ENCODE assay signal across 23 mouse cellular contexts in the genomic region with DNA sequence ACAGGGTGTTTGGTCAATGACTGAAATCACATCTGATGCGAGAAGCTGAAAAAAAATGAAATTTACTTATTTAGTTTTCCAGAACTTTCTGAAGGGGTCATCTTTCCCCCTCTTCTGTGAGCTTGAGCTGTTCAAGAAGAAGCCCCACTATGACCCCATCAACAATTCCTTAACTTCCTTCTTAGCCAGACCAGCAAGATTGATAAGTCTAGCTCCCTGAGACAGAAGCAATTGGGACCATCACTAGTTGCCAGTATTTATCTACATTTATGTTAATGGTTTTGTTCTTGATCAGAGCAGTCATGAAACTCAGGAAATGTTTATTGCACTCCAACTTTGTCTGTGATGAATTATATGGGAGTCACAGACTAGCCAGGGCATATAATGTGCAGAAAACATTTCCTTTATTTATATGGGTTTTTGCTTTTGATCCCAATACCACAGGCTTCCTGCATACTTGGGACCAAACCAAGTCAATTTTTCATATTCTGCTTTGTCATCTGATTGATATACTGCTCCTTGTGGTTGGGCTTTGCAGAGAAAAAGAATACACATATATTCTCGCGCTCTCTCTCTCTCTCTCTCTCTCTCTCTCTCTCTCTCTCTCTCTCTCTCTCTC.
DNase-seq lines count a peak whose midpoint lies in the region; ATAC-seq and TF ChIP-seq lines count a peak whose summit lies in the region.
"Had no signal": no experiment of that assay in that cellular context is flagged by ENCODE, and none has a peak within 500 bp of the region (broad histone marks: within the 10 kb centered on the region; RNA-seq: fewer than 3 reads in every experiment).

No protein-coding gene starts in this region.

- H3K27ac ChIP-seq in embryonic facial prominence, embryonic 14.5 days (replicated peaks; ENCODE audit: low read depth, low read length), result no peak overlapping the region
- H3K27ac ChIP-seq in embryonic facial prominence, embryonic 10.5 days (replicated peaks), result no peak overlapping the region
- H3K27ac ChIP-seq in kidney, postnatal 0 days, result no peak overlapping the region
- H3K27ac ChIP-seq in hindbrain, embryonic 10.5 days, result no peak overlapping the region
- H3K27ac ChIP-seq: embryonic facial prominence, embryonic 15.5 days; forebrain, embryonic 12.5 days; heart, embryonic 15.5 days; hindbrain, embryonic 14.5 days had no signal

- DNase-seq in embryonic facial prominence, embryonic 14.5 days (ENCODE audit: low spot score), result peak; percentile 33
- no peak for DNase-seq in embryonic facial prominence, embryonic 10.5 days (ENCODE audit: low spot score)
- peak; percentile 86 for DNase-seq in kidney, postnatal 0 days (ENCODE audit: low spot score)
- DNase-seq in kidney, postnatal 14 days, result no peak
- DNase-seq in 3T3-L1 (ENCODE audit: low read depth, low spot score), result peak; percentile 85
- peak; percentile 64 for DNase-seq in fibroblast of lung, adult 2 months (ENCODE audit: low read depth)
- no peak for DNase-seq in hindbrain, embryonic 10.5 days (ENCODE audit: low spot score)
- DNase-seq: adrenal gland, adult 2 months; adrenal gland, postnatal 25 days; cerebellum, adult 18-20 months; cerebellum, adult 9-11 months; cerebellum, postnatal 36 days; gastrocnemius, postnatal 10 days; heart, adult 18-20 months; heart, postnatal 14 days had no signal

- H3K27me3 ChIP-seq in embryonic facial prominence, embryonic 14.5 days (replicated peaks; ENCODE audit: control insufficient read depth, insufficient read depth, low read length), result no peaks in the 10 kb centered on the region
- no peaks in the 10 kb centered on the region for H3K27me3 ChIP-seq in embryonic facial prominence, embryonic 10.5 days (replicated peaks; ENCODE audit: low read depth, poor library complexity, severe bottlenecking)
- H3K27me3 ChIP-seq in kidney, postnatal 0 days (ENCODE audit: insufficient read depth, low read length), result no peaks in the 10 kb centered on the region
- H3K27me3 ChIP-seq in hindbrain, embryonic 10.5 days (ENCODE audit: insufficient read depth, poor library complexity, severe bottlenecking), result no peaks in the 10 kb centered on the region
- H3K27me3 ChIP-seq: embryonic facial prominence, embryonic 15.5 days; forebrain, embryonic 12.5 days; heart, embryonic 15.5 days; Patski had no signal

- WGBS in embryonic facial prominence, embryonic 14.5 days, result 70% methylated on average over 3 of the region's 3 CpGs
- 95% methylated on average over 3 of the region's 3 CpGs for WGBS in embryonic facial prominence, embryonic 10.5 days
- WGBS in kidney, postnatal 0 days, result 75% methylated on average over 3 of the region's 3 CpGs
- over 99% methylated on average over 3 of the region's 3 CpGs for WGBS in hindbrain, embryonic 10.5 days

- TF ChIP-seq CTCF in kidney, postnatal 0 days (IDR thresholded peaks at IDR 0.05; ENCODE audit: low read depth), result no peak

- ATAC-seq in embryonic facial prominence, embryonic 14.5 days (ENCODE audit: low read depth), result no peak
- ATAC-seq in kidney, postnatal 0 days (replicated peaks; ENCODE audit: low FRiP score, low read depth), result no peak; the same call in 1 of the 2 replicates
- ATAC-seq: activated CD4-positive, CD25-positive, alpha-beta regulatory T cell, adult 4 months; forebrain, embryonic 16.5 days; Patski had no signal

- no peak overlapping the region for H3K4me3 ChIP-seq in embryonic facial prominence, embryonic 14.5 days (ENCODE audit: low read depth, low read length)
- H3K4me3 ChIP-seq in embryonic facial prominence, embryonic 10.5 days, result no peak overlapping the region
- no peak overlapping the region for H3K4me3 ChIP-seq in kidney, postnatal 0 days (replicated peaks; ENCODE audit: low read depth, low read length)
- no peak overlapping the region for H3K4me3 ChIP-seq in hindbrain, embryonic 10.5 days
- H3K4me3 ChIP-seq: embryonic facial prominence, embryonic 15.5 days; forebrain, embryonic 12.5 days; heart, embryonic 15.5 days had no signal

- H3K9me3 ChIP-seq in embryonic facial prominence, embryonic 14.5 days (ENCODE audit: control insufficient read depth, low read length), result no peaks in the 10 kb centered on the region
- H3K9me3 ChIP-seq in embryonic facial prominence, embryonic 10.5 days, result no peaks in the 10 kb centered on the region
- H3K9me3 ChIP-seq in kidney, postnatal 0 days (replicated peaks; ENCODE audit: low read length), result no peaks in the 10 kb centered on the region
- no peaks in the 10 kb centered on the region for H3K9me3 ChIP-seq in hindbrain, embryonic 10.5 days
- H3K9me3 ChIP-seq: embryonic facial prominence, embryonic 15.5 days; forebrain, embryonic 12.5 days; heart, embryonic 15.5 days had no signal

- no peaks in the 10 kb centered on the region for H3K36me3 ChIP-seq in embryonic facial prominence, embryonic 14.5 days (ENCODE audit: control insufficient read depth, insufficient read depth, low read length)
- H3K36me3 ChIP-seq in embryonic facial prominence, embryonic 10.5 days (replicated peaks), result no peaks in the 10 kb centered on the region
- H3K36me3 ChIP-seq in kidney, postnatal 0 days (ENCODE audit: insufficient read depth, low read length), result no peaks in the 10 kb centered on the region
- H3K36me3 ChIP-seq in hindbrain, embryonic 10.5 days, result no peaks in the 10 kb centered on the region
- H3K36me3 ChIP-seq: embryonic facial prominence, embryonic 15.5 days; forebrain, embryonic 12.5 days; heart, embryonic 15.5 days had no signal

- H3K4me1 ChIP-seq in embryonic facial prominence, embryonic 14.5 days (ENCODE audit: control insufficient read depth, insufficient read depth, low read length), result 0 out of 2 replicates have a peak, but pooled peaks cover 4% of the 10 kb centered on the region
- H3K4me1 ChIP-seq in embryonic facial prominence, embryonic 10.5 days, result no peaks in the 10 kb centered on the region
- no peaks in the 10 kb centered on the region for H3K4me1 ChIP-seq in kidney, postnatal 0 days (replicated peaks; ENCODE audit: insufficient read depth, low read length)
- no peaks in the 10 kb centered on the region for H3K4me1 ChIP-seq in hindbrain, embryonic 10.5 days (replicated peaks)
- H3K4me1 ChIP-seq: embryonic facial prominence, embryonic 15.5 days; forebrain, embryonic 12.5 days; heart, embryonic 15.5 days had no signal

- no peak overlapping the region for H3K9ac ChIP-seq in embryonic facial prominence, embryonic 14.5 days (ENCODE audit: low read depth, low read length)
- H3K9ac ChIP-seq in kidney, postnatal 0 days (ENCODE audit: low read depth, low read length), result no peak overlapping the region
- H3K9ac ChIP-seq: embryonic facial prominence, embryonic 15.5 days; forebrain, embryonic 12.5 days; heart, embryonic 15.5 days; hindbrain, embryonic 14.5 days had no signal

- no peak overlapping the region for H3K4me2 ChIP-seq in embryonic facial prominence, embryonic 14.5 days (ENCODE audit: low read depth, low read length)
- no peak overlapping the region for H3K4me2 ChIP-seq in kidney, postnatal 0 days (ENCODE audit: low read length)
- H3K4me2 ChIP-seq: embryonic facial prominence, embryonic 15.5 days; forebrain, embryonic 12.5 days; heart, embryonic 11.5 days; heart, embryonic 15.5 days; hindbrain, embryonic 14.5 days had no signal

Comparison
In these comparisons a context has a peak if more than half of its experiments do, and no peak if none do; other contexts are left out.
1. DNase-seq: peak in embryonic facial prominence, embryonic 14.5 days (single experiment), kidney, postnatal 0 days (single experiment), 3T3-L1 (single experiment) and fibroblast of lung, adult 2 months (single experiment); none in embryonic facial prominence, embryonic 10.5 days (single experiment), kidney, postnatal 14 days (single experiment) and hindbrain, embryonic 10.5 days (single experiment).